Mouse (Mus musculus): ENCODE results near the gene Amigo2. TPM values are rescaled to one million over a fixed set of nuclear protein-coding genes. Genes with fewer than 3 reads are reported as not detected.

The Amigo2 gene
- total and polyA plus RNA-seq, 3 experiments, result not detected

DNA sequence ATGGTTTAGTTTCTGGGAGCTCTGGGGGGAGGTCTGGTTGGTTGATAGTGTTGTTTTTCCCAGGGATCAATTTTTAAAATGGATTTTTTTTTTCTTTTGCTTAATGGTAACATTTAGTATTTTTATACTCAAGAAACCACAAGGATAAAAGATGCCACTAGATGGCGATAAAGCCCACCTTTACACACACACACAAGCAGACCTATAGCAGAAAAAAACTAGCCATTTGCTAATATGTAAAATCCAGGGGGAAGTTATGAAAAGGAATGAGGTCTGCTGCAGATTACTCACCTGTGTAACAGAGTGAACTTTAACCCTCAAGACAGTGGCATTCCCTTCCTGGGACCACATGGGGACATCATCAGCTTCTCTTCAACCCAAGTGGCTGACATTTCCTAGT is 51.5 kb downstream of the Amigo2 start (continued):
- TF ChIP-seq POLR2AphosphoS2 (IDR thresholded peaks at IDR 0.05; ENCODE audit: low read length), result no peak
- TF ChIP-seq UBTF (IDR thresholded peaks at IDR 0.05; ENCODE audit: borderline replicate concordance, insufficient read depth, low read depth, low read length), result no peak
- no peak for TF ChIP-seq TCF12 (IDR thresholded peaks at IDR 0.05; ENCODE audit: low read depth, low read length)
- peak; percentile 39 to 92 (median 73) for TF ChIP-seq CTCF (IDR thresholded peaks at IDR 0.05 in 2 of 3, conservative IDR thresholded peaks at IDR 0.05 in 1 of 3; ENCODE audit: control insufficient read depth in 1 of 3, insufficient read depth in 1 of 3, low read depth in 2 of 3, low read length in 3 of 3, poor library complexity in 1 of 3, severe bottlenecking in 1 of 3)
- no peak for TF ChIP-seq MYC (IDR thresholded peaks at IDR 0.05; ENCODE audit: low read depth, low read length)
- no peak for TF ChIP-seq E2F4 (IDR thresholded peaks at IDR 0.05; ENCODE audit: borderline replicate concordance, low read depth, low read length)
- peak; percentile 74 for TF ChIP-seq ZC3H11A (IDR thresholded peaks at IDR 0.05; ENCODE audit: low read depth, low read length)
- TF ChIP-seq TBP (IDR thresholded peaks at IDR 0.05; ENCODE audit: low read depth, low read length), result no peak
- no peak for TF ChIP-seq NELFE (IDR thresholded peaks at IDR 0.05; ENCODE audit: low read depth, low read length)
- TF ChIP-seq MAZ (IDR thresholded peaks at IDR 0.05; ENCODE audit: low read depth, low read length), result no peak
- no peak for TF ChIP-seq MAFK (IDR thresholded peaks at IDR 0.05; ENCODE audit: borderline replicate concordance, low read depth, low read length)
- peak; percentile 89 for TF ChIP-seq ZNF384 (IDR thresholded peaks at IDR 0.05; ENCODE audit: low read depth, low read length)

Other genes with a start within 250 kb of the Amigo2 start
- not detected in 2 replicates for gene Slc38a4, start 191.3 kb downstream of the Amigo2 start, total RNA-seq (2012; rRNA removed)
- not detected for gene Slc38a4, start 191.3 kb downstream of the Amigo2 start, polyA plus RNA-seq (2012; ENCODE audit: insufficient read depth in 1 of 2, insufficient read length in 2 of 2, low read depth in 1 of 2, low replicate concordance in 2 of 2, missing spikeins in 1 of 2)
- gene Pced1b, start 180 bp downstream of the Amigo2 start, total RNA-seq (2012; rRNA removed), result 6.6 and 9.7 TPM in 2 replicates
- gene Pced1b, start 180 bp downstream of the Amigo2 start, polyA plus RNA-seq (2012; ENCODE audit: insufficient read depth in 1 of 2, insufficient read length in 2 of 2, low read depth in 1 of 2, low replicate concordance in 2 of 2, missing spikeins in 1 of 2), result 10 to 100 TPM in 1 of 2 experiments, not detected in 1; 36.5 TPM

All from MEL (cell line).